Mouse (Mus musculus) lung, embryonic 14.5 days (tissue): ENCODE measurements around the gene Trak2. TPM values are rescaled to one million over a fixed set of nuclear protein-coding genes. Genes with fewer than 3 reads are reported as not detected.

Source experiments
- ATAC-seq: fragments of 200-750 bp; cut with Nextera tagmentation; 2 replicates; pipeline ENCODE4 v1.8.0; 2017; ENCODE audit warnings: mild to moderate bottlenecking, moderate TSS enrichment, moderate library complexity; ENCODE audit not compliant: insufficient read depth
- DNase-seq: peaks from one replicate; pipeline ENCODE4 v3.0.0-alpha.2; 2015
- H3K27ac ChIP-seq: fragments of 300-500 bp; sonication (generic); 2 replicates; pipeline ENCODE4 v1.5.1; 2014; ENCODE audit warnings: low read depth, mild to moderate bottlenecking, moderate library complexity
- H3K27me3 ChIP-seq: fragments of 300-500 bp; sonication (generic); 2 replicates; pipeline ENCODE4 v1.6.1; 2014; ENCODE audit warnings: low read length, control low read depth; ENCODE audit not compliant: insufficient read depth
- H3K36me3 ChIP-seq: fragments of 300-500 bp; sonication (generic); 2 replicates; pipeline ENCODE4 v1.6.1; 2014; ENCODE audit warnings: control low read depth; ENCODE audit not compliant: insufficient read depth
- H3K4me1 ChIP-seq: fragments of 300-500 bp; sonication (generic); 2 replicates; pipeline ENCODE4 v1.6.1; 2014; ENCODE audit warnings: antibody characterized with exemption, control low read depth; ENCODE audit not compliant: insufficient read depth
- H3K4me2 ChIP-seq: fragments of 300-500 bp; sonication (generic); 2 replicates; pipeline ENCODE4 v1.6.1; 2014; ENCODE audit warnings: mild to moderate bottlenecking
- H3K4me3 ChIP-seq: fragments of 300-500 bp; sonication (generic); 2 replicates; pipeline ENCODE4 v1.5.1; 2014; ENCODE audit warnings: low read depth, low read length
- H3K9ac ChIP-seq: fragments of 300-500 bp; sonication (generic); 2 replicates; pipeline ENCODE4 v1.6.1; 2014
- H3K9me3 ChIP-seq: fragments of 300-500 bp; sonication (generic); 2 replicates; pipeline ENCODE4 v1.6.1; 2016; ENCODE audit warnings: low read depth, low read length, control low read depth
- CTCF ChIP-seq: IDR thresholded peaks from 2 replicates; pipeline ENCODE4 v1.5.1; 2016; ENCODE audit warnings: antibody characterized with exemption, low read depth
- WGBS: fragments of 180-500 bp; shearing (Covaris S2); extraction: QIAGEN DNeasy Blood & Tissue Kit; methylation state at CpG from one replicate; pipeline ENCODE4 v1.1.7; 2014; 5-methylcytosine and 5-hydroxymethylcytosine counted together
- polyA plus RNA-seq: library from polyadenylated mRNA; unstranded; fragments of >200 nt; fragmentation: Nextera tagmentation; extraction: Ambion mirVana; gene quantifications from 2 replicates; pipeline ENCODE4 v1.2.1, GENCODE M21; 2014

The Trak2 gene
- polyA plus RNA-seq, 1 experiment from 2014 or later: 15.4 TPM

DNA sequence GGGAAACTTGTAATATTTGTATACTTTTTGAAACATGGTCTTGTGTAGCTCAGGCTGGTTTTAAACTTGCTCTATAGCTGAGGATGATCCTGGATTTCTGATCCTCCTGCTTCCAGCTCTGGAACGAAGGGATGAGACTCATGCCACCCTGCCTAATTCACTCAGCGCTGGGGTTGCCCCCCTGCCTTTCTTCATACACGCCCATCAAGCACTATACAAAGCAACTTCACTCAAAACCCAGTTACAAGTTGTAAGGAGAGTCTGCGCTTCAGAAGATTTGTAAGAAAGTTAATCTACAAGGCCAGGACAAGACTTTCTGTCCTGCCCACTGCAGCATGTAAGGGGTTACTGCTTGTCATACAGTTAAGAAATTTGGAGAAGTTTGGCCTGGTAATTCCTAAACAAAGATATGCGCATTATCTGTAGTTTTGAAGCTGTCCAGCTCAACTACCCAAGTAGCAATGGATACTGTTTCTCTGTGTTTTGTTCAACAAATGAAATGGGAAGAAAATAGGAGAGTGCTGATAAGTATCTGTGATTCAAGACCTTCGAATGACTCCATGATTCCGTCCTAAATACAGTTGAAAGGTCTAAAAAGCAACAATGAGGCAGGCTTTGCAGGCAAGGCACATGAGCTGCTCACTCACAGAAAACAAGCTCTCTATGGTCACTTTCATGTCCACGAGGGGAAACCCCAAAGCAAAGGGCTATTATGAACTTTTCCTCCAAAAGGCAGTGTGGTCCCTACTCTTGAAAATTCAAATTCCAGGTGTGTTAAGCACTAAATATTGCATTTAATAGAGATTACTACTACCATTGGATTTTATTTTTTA lies 18.4 kb downstream of the Trak2 start:
- ATAC-seq: no peak
- DNase-seq: no peak
- WGBS: 79% methylated on average over 8 of the region's 8 CpGs
- Histone ChIP-seq H3K4me2 (no peak overlapping the region), H3K9me3 (no peaks in the 10 kb centered on the region), H3K27me3 (no peaks in the 10 kb centered on the region), H3K9ac (no peak overlapping the region), H3K27ac (no peak overlapping the region), H3K4me3 (no peak overlapping the region), H3K36me3 (0 out of 2 replicates have a peak, but pooled peaks cover 3% of the 10 kb centered on the region), H3K4me1 (peaks cover 5% of the 10 kb centered on the region; the same call in 1 of the 2 replicates)
- no peak for TF ChIP-seq CTCF

DNA sequence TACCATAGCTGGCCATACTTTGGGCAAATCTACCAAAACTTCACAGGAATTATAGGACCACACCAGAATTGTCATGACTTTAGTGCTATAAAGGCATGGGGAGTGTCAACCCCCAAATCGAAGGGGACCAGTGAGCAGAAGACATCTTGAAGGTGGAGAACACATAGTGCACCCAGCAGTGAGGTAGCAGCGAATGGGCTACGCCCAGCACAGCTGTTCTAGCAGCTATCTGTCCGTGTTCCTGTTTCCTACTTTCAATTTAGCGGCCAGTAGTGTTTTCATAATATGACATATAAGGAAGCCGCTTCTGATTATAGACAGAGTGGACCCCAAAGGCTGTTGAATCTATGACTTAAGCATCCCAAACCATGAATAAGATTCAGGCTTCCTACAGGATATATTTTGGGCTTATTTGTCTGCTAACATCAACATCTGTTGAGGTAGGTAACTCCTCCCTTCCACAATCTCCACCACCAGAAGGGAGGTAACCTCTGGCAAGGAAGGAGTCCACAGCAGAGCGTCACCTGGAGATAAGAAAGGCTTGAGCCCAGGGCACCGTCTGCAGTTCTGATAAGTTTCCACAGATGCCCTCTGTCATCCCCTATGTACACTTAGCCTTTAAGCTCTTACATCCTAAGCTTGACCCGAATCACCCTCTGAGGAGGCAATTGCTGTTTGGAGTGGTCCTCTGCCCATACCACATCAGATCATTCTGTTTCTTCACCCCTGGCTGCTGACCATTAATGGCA lies 19.4 kb downstream of the Trak2 start:
- no peak overlapping the region for H3K9ac ChIP-seq
- H3K36me3 ChIP-seq: 0 out of 2 replicates have a peak, but pooled peaks cover 3% of the 10 kb centered on the region
- H3K4me3 ChIP-seq: no peak overlapping the region
- no peaks in the 10 kb centered on the region for H3K9me3 ChIP-seq
- TF ChIP-seq CTCF: no peak
- ATAC-seq: peak; percentile 65
- peak overlapping the region; percentile 3; the same call in 1 of the 2 replicates for H3K4me2 ChIP-seq
- 78% methylated on average over 9 of the region's 9 CpGs for WGBS
- peak overlapping the region; percentile 3; the same call in 1 of the 2 replicates for H3K27ac ChIP-seq
- H3K27me3 ChIP-seq: no peaks in the 10 kb centered on the region
- peaks cover 5% of the 10 kb centered on the region; the same call in 1 of the 2 replicates for H3K4me1 ChIP-seq
- no peak for DNase-seq

DNA sequence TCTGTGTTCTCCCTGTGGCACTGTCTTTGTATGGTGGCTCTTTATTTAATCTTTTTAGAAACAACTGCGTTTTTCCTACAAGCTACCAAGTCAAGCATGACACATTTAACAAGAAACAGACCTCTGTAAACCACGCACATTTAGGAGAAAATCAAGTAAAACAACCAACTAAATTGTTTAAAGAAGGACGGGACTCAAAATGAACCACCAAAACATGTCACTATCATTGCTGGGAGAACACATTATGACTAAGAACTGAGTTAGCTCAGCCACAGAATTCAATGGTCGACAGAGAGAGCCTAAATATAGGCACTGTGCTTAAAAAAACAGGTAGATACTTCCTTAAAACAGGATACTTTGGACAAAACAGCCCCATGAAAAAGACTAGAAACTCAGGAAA lies 20.2 kb downstream of the Trak2 start:
- WGBS: 60% methylated on average over 4 of the region's 4 CpGs
- H3K27ac ChIP-seq: peak overlapping the region; percentile 3; the same call in 1 of the 2 replicates
- peaks cover 5% of the 10 kb centered on the region; the same call in 1 of the 2 replicates for H3K4me1 ChIP-seq
- no peaks in the 10 kb centered on the region for H3K9me3 ChIP-seq
- ATAC-seq: no peak
- H3K9ac ChIP-seq: no peak overlapping the region
- no peaks in the 10 kb centered on the region for H3K27me3 ChIP-seq
- H3K36me3 ChIP-seq: 0 out of 2 replicates have a peak, but pooled peaks cover 3% of the 10 kb centered on the region
- H3K4me2 ChIP-seq: no peak overlapping the region; the same call in 1 of the 2 replicates
- no peak for TF ChIP-seq CTCF
- no peak for DNase-seq
- H3K4me3 ChIP-seq: no peak overlapping the region

DNA sequence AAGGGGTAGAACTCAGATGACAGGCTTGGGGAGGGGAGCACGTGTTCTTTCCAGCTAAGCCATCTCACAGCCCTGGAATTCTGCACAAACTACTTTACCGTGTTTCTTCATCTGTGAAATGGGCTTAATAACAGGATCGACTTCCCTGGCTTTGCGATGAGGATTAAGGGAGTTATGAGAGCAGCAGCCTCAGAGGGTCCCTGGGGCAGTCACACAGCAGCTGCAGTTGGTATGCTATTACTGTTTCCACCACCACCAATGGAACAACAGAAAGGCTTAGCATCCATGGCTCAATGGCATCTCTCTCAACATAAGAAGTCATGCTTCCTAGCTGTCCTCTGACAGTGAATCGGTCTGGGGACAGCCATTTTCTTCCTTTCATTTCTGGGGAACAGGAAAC lies 20.7 kb downstream of the Trak2 start:
- Histone ChIP-seq H3K9me3 (no peaks in the 10 kb centered on the region), H3K4me1 (peaks cover 5% of the 10 kb centered on the region; the same call in 1 of the 2 replicates), H3K4me2 (no peak overlapping the region), H3K36me3 (0 out of 2 replicates have a peak, but pooled peaks cover 3% of the 10 kb centered on the region), H3K9ac (no peak overlapping the region), H3K27ac (no peak overlapping the region), H3K27me3 (no peaks in the 10 kb centered on the region), H3K4me3 (no peak overlapping the region)
- DNase-seq: no peak
- no peak for TF ChIP-seq CTCF
- no peak for ATAC-seq
- 89% methylated on average over 5 of the region's 5 CpGs for WGBS

DNA sequence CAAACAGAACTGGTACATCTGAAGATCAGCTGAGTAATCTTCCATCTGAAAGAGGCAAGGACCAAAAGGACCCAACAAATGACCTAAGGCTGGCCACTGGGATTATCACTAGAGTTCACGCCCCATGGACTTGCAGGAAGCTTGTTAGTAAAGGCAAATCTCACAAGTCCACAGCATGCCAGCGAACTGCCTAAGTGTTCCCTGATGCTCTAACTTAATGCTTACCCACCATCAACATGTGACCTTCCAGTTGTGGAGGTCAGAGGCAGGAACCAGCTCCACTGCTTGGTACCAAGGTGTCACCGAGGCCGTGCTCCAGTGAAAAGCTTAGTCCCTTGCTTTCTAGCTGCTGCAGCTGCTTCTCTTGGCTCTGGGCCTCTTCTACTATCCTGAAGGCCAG lies 21.4 kb downstream of the Trak2 start:
- Histone ChIP-seq H3K4me3 (no peak overlapping the region), H3K9me3 (no peaks in the 10 kb centered on the region), H3K27me3 (no peaks in the 10 kb centered on the region), H3K4me1 (peaks cover 5% of the 10 kb centered on the region; the same call in 1 of the 2 replicates), H3K9ac (no peak overlapping the region), H3K36me3 (0 out of 2 replicates have a peak, but pooled peaks cover 3% of the 10 kb centered on the region), H3K4me2 (no peak overlapping the region), H3K27ac (no peak overlapping the region)
- ATAC-seq (no peak), DNase-seq (no peak)
- 69% methylated on average over 4 of the region's 4 CpGs for WGBS
- no peak for TF ChIP-seq CTCF

DNA sequence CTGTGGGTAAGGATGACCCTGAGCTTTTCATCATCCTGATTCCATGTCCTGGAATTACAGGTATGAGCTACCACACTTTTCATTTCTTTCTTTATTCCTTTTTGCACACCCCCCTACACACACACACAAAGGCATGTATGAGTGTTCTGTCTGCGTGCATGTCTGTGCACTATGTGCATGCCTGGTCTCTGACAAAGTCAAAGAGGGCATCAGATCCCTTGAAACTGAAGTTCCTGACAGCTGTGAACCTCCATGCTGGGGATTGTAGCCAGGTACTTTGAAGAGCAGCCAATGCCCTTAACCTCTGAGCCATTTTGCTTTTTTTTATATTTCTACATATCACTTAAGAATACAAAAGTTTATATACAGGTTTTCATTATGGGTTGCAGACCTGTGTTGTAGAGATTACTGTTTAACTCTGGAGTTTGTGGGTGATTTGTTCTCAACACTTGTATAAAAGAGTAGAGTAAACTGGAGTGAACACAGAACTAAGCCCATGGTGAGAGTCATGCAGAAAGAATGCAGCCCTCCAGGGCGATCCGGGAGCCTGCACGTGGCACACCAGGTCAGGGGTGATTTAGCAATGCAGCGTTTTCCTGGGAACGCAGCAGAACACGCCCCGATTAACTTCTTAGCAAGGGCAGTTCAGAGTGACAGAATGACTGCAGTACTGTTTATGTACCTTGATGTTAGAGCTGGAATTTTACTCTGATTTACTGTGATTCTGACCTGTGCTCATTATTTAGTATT lies 22.2 kb downstream of the Trak2 start:
- WGBS: 13% methylated on average over 8 of the region's 8 CpGs
- no peaks in the 10 kb centered on the region for H3K9me3 ChIP-seq
- no peak for TF ChIP-seq CTCF
- H3K9ac ChIP-seq: no peak overlapping the region
- peak; percentile 71 for DNase-seq
- no peaks in the 10 kb centered on the region for H3K27me3 ChIP-seq
- H3K4me2 ChIP-seq: no peak overlapping the region
- no peak overlapping the region for H3K4me3 ChIP-seq
- peaks cover 6% of the 10 kb centered on the region for H3K36me3 ChIP-seq
- peak; percentile 77; the same call in 1 of the 2 replicates for ATAC-seq
- peaks cover 5% of the 10 kb centered on the region; the same call in 1 of the 2 replicates for H3K4me1 ChIP-seq
- peak overlapping the region; percentile 39; the same call in 1 of the 2 replicates for H3K27ac ChIP-seq
